Mouse (Mus musculus) lung, postnatal 0 days (tissue): ENCODE measurements at regions not wholly inside any gene's neighbourhood (a gene's known extent, or its start where the extent isn't known, plus 50 kb on each side); places are given as distances from the start of the nearest gene placed in this dataset.

ENCODE experiments used
- CTCF ChIP-seq: IDR thresholded peaks from 2 replicates; pipeline ENCODE4 v1.5.1; 2016; ENCODE audit warnings: antibody characterized with exemption, mild to moderate bottlenecking
- EP300 ChIP-seq: IDR thresholded peaks from 2 replicates; pipeline ENCODE4 v1.6.1; 2016; ENCODE audit warnings: antibody characterized with exemption, mild to moderate bottlenecking, control low read depth

- TF ChIP-seq EP300 (no peak), CTCF (no peak)
Measured at GRCm38 (mm10) chr6:15929650-15930049, 209.2 kb downstream of the Mdfic start.
